Mouse (Mus musculus) kidney, adult 2 months (tissue): ENCODE data around the gene Scmh1. TPM values are rescaled to one million over a fixed set of nuclear protein-coding genes. Genes with fewer than 3 reads are reported as not detected.

Experiments used
- DNase-seq: peaks from one replicate; pipeline ENCODE4 v3.0.0; 2021
- H3K27ac ChIP-seq: fragments of 200-500 bp; 2 replicates; pipeline ENCODE4 v1.5.1; 2012; ENCODE audit warnings: low read depth, low read length, control low read depth, inconsistent platforms; ENCODE audit not compliant: insufficient read depth
- H3K27me3 ChIP-seq: fragments of 200-500 bp; replicated peaks from 2 replicates; pipeline ENCODE4 v1.6.1; 2012; ENCODE audit warnings: mild to moderate bottlenecking, moderate library complexity, low read length, inconsistent platforms; ENCODE audit not compliant: control insufficient read depth, insufficient read depth
- H3K36me3 ChIP-seq: fragments of 200-500 bp; 2 replicates; pipeline ENCODE4 v1.6.1; 2012; ENCODE audit warnings: mild to moderate bottlenecking, moderate library complexity, low read length, inconsistent platforms; ENCODE audit not compliant: control insufficient read depth, insufficient read depth
- H3K4me1 ChIP-seq: fragments of 200-500 bp; 2 replicates; pipeline ENCODE4 v1.6.1; 2011; ENCODE audit warnings: low read length; ENCODE audit not compliant: control insufficient read depth, insufficient read depth
- H3K4me3 ChIP-seq: fragments of 200-500 bp; 2 replicates; pipeline ENCODE4 v1.5.1; 2011; ENCODE audit warnings: mild to moderate bottlenecking, low read depth, low read length, control low read depth; ENCODE audit not compliant: insufficient read depth
- CTCF ChIP-seq: fragments of 200-500 bp; conservative IDR thresholded peaks from 2 replicates; pipeline ENCODE4 v1.5.1; 2011; ENCODE audit warnings: low read depth, mild to moderate bottlenecking, control low read depth, low read length, moderate library complexity, mixed read lengths; ENCODE audit not compliant: insufficient read depth, insufficient read length
- POLR2A ChIP-seq: fragments of 200-500 bp; IDR thresholded peaks from one replicate; pipeline ENCODE4 v1.6.1; 2011; ENCODE audit warnings: low read depth, low read length, control low read depth
- WGBS: fragments of 180-500 bp; shearing (Covaris S2); methylation state at CpG from one replicate; pipeline ENCODE4 v1.1.7; 2018; 5-methylcytosine and 5-hydroxymethylcytosine counted together
- polyA plus RNA-seq: library from polyadenylated mRNA; depleted of rRNA; stranded (reverse); fragments of >200 nt; gene quantifications from 2 replicates; pipeline ENCODE4 v1.2.3, GENCODE M21; 2012; rRNA removed

The Scmh1 gene
- polyA plus RNA-seq, 1 experiment: 28.1 TPM

DNA sequence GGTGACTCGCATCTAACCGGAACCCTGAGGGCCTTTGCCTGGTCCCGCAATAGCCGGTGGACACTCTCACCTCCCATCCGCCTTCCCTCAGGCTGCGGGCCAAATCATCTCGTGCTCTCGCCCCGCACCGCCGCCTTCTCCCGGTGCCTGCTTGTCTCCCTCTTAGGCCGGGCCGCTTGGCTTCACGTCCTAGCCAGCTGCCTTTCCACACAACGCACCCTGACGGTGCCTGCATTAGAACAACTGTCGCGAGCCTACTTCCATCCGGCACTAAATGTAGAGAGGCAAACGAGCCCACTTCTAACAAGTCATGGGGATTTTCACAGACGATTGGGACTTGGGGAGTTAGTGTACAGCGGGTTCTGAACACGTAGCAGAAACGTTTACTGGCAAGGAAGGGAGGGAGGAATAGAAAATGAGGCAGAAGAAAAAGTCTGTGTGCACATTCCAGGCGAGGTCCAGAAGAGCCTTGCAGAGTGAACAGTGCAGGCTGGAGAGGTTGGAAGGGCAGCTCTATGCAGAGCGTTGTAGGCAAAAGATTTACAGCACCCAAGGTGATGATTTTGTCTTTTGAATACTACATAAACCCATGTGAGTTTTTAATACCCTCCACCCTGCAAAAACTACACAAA lies 165.5 kb downstream of the Scmh1 start:
- DNase-seq: no peak
- under 1% methylated on average over 27 of the region's 27 CpGs for WGBS
- Histone ChIP-seq H3K27me3 (no peaks in the 10 kb centered on the region), H3K27ac (peak overlapping the region; percentile 89), H3K36me3 (no peaks in the 10 kb centered on the region), H3K4me3 (peak overlapping the region; percentile 87), H3K4me1 (peaks cover 21% of the 10 kb centered on the region; the same call in 1 of the 2 replicates)
- TF ChIP-seq CTCF: no peak
- TF ChIP-seq POLR2A: no peak

DNA sequence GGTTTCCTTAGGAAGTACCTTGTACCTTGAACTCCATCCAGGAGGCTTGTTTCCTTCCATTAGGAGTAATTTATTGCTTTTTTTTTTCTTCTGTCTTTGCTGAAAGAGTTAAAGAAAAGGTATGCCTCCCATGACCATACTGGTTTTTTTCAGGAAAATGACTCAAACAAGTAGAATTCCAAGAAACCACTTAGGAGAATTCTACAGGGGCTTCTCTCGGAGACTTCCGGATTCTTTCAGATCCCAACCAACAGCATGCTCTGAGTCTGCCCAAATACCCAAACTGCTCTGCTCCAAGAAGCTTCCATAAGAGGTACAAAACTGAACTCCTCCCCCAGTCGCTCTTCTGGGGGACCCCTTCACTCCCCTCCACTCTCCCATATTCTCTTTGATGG lies 166.0 kb downstream of the Scmh1 start:
- no peak for TF ChIP-seq POLR2A
- no peak for TF ChIP-seq CTCF
- Histone ChIP-seq H3K4me1 (peaks cover 21% of the 10 kb centered on the region; the same call in 1 of the 2 replicates), H3K27ac (no peak overlapping the region), H3K27me3 (no peaks in the 10 kb centered on the region), H3K4me3 (no peak overlapping the region), H3K36me3 (no peaks in the 10 kb centered on the region)
- peak; percentile 43 for DNase-seq
- 59% methylated on average over 3 of the region's 3 CpGs for WGBS

DNA sequence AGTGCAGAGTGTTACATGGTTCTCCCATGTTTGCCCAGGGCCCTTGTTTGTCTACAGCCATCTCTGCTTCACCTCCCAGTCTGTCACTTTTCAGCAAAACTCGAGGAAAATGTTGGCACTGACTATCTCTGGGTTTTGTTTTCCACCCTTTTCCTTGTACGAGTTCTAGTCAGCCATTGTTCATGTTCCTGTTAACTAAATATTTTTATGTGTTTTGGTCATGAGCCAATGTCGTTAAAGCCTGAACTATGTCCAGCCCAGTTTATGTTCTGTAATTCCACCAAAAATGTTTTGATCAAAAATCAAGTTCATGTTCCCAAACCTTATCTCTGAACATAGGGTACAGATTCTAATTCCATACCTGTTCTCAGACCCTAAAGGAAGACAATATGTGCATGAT lies 166.6 kb downstream of the Scmh1 start:
- no peak for DNase-seq
- 14% methylated on average over 3 of the region's 3 CpGs for WGBS
- Histone ChIP-seq H3K36me3 (no peaks in the 10 kb centered on the region), H3K4me3 (no peak overlapping the region), H3K27ac (no peak overlapping the region), H3K4me1 (peaks cover 21% of the 10 kb centered on the region; the same call in 1 of the 2 replicates), H3K27me3 (no peaks in the 10 kb centered on the region)
- no peak for TF ChIP-seq POLR2A
- TF ChIP-seq CTCF: no peak

Other genes with a start within 250 kb of the Scmh1 start
- gene Edn2, start 244.1 kb upstream of the Scmh1 start, polyA plus RNA-seq: not detected in 2 replicates
- gene Foxo6, start 117.9 kb upstream of the Scmh1 start, polyA plus RNA-seq: 0.41 and 0.61 TPM in 2 replicates
- gene Slfnl1, start 127.0 kb downstream of the Scmh1 start, polyA plus RNA-seq: 0.15 and 0.31 TPM in 2 replicates
- 6.8 and 8.3 TPM in 2 replicates for gene Ctps, start 165.0 kb downstream of the Scmh1 start, polyA plus RNA-seq
- gene Gm8439, start 183.5 kb downstream of the Scmh1 start, polyA plus RNA-seq: not detected in 2 replicates